Mouse (Mus musculus) forebrain, embryonic 14.5 days (tissue): Measurements from ENCODE around the gene Cysrt1. TPM values are rescaled to one million over a fixed set of nuclear protein-coding genes. Genes with fewer than 3 reads are reported as not detected.
A peak's percentile ranks its signal among the peaks of the same experiment; 100 is the strongest.

Experiments
- ATAC-seq: fragments of 200-750 bp; cut with Nextera tagmentation; 2 replicates; pipeline ENCODE4 v1.8.0; 2017; ENCODE audit warnings: mild to moderate bottlenecking, moderate library complexity
- DNase-seq: peaks from one replicate; pipeline ENCODE4 v3.0.0-alpha.2; 2015; ENCODE audit warnings: low spot score
- H3K27ac ChIP-seq: fragments of 300-500 bp; sonication (generic); 2 replicates; pipeline ENCODE4 v1.5.1; 2014; ENCODE audit warnings: low read depth, mild to moderate bottlenecking, control low read depth, low read length, moderate library complexity
- H3K27me3 ChIP-seq: fragments of 300-500 bp; sonication (generic); replicated peaks from 2 replicates; pipeline ENCODE4 v1.6.1; 2014; ENCODE audit warnings: low read length, control low read depth, mixed read lengths; ENCODE audit not compliant: control insufficient read depth, insufficient read depth
- H3K36me3 ChIP-seq: fragments of 300-500 bp; sonication (generic); 2 replicates; pipeline ENCODE4 v1.6.1; 2014; ENCODE audit warnings: low read length, control low read depth; ENCODE audit not compliant: control insufficient read depth, insufficient read depth
- H3K4me1 ChIP-seq: fragments of 300-500 bp; sonication (generic); 2 replicates; pipeline ENCODE4 v1.6.1; 2014; ENCODE audit warnings: antibody characterized with exemption, low read length, control low read depth; ENCODE audit not compliant: control insufficient read depth, insufficient read depth
- H3K4me2 ChIP-seq: fragments of 300-500 bp; sonication (generic); 2 replicates; pipeline ENCODE4 v1.6.1; 2014; ENCODE audit warnings: mild to moderate bottlenecking, control low read depth, low read length
- H3K4me3 ChIP-seq: fragments of 300-500 bp; sonication (generic); 2 replicates; pipeline ENCODE4 v1.5.1; 2014; ENCODE audit warnings: low read depth, low read length, control low read depth
- H3K9ac ChIP-seq: fragments of 300-500 bp; sonication (generic); 2 replicates; pipeline ENCODE4 v1.6.1; 2014; ENCODE audit warnings: mild to moderate bottlenecking, low read length, control low read depth, moderate library complexity
- H3K9me3 ChIP-seq: fragments of 300-500 bp; sonication (generic); replicated peaks from 2 replicates; pipeline ENCODE4 v1.6.1; 2016; ENCODE audit warnings: low read length, control low read depth, mixed read lengths; ENCODE audit not compliant: control insufficient read depth
- WGBS: fragments of 180-500 bp; shearing (Covaris S2); extraction: QIAGEN DNeasy Blood & Tissue Kit; methylation state at CpG from one replicate; pipeline ENCODE4 v1.1.7; 2014; 5-methylcytosine and 5-hydroxymethylcytosine counted together
- polyA plus RNA-seq: library from polyadenylated mRNA; unstranded; fragments of >200 nt; fragmentation: Nextera tagmentation; extraction: Ambion mirVana; gene quantifications from 2 replicates; pipeline ENCODE4 v1.2.1, GENCODE M21; 2014

Gene Cysrt1
- polyA plus RNA-seq, 1 experiment from 2014 or later: not detected

- Histone ChIP-seq H3K9ac (no peak within 1 kb of the TSS), H3K27me3 (peaks cover 26% of the 10 kb centered on the region), H3K4me1 (no peaks in the 10 kb centered on the region), H3K9me3 (no peaks in the 10 kb centered on the region), H3K4me2 (no peak within 1 kb of the TSS), H3K4me3 (no peak within 1 kb of the TSS), H3K27ac (no peak within 1 kb of the TSS), H3K36me3 (peaks cover 33% of the 10 kb centered on the region)
- 11% methylated on average over 8 of the region's 8 CpGs for WGBS
- ATAC-seq: no peak
- no peak for DNase-seq
Measured at GRCm38 (mm10) chr2:25196172-25196954, 45.9 kb downstream of the Cysrt1 start, which contains the start of gene Tor4a. Gene Tor4a, minus strand, starts transcription at chr2:25196886.

- Histone ChIP-seq H3K4me2 (no peak overlapping the region), H3K4me1 (no peaks in the 10 kb centered on the region), H3K4me3 (no peak overlapping the region), H3K9ac (no peak overlapping the region), H3K36me3 (peaks cover 25% of the 10 kb centered on the region), H3K27ac (no peak overlapping the region), H3K27me3 (peaks cover 26% of the 10 kb centered on the region), H3K9me3 (no peaks in the 10 kb centered on the region)
- DNase-seq (no peak), ATAC-seq (no peak)
- 25% methylated on average over 55 of the region's 55 CpGs for whole genome bisulfite sequencing
Measured at GRCm38 (mm10) chr2:25195211-25196156, 46.8 kb downstream of the Cysrt1 start.

GRCm38 (mm10) chr2:25194486-25195171 lies 47.6 kb downstream of the Cysrt1 start:
- Histone ChIP-seq H3K9me3 (no peaks in the 10 kb centered on the region), H3K36me3 (peaks cover 16% of the 10 kb centered on the region), H3K4me3 (no peak overlapping the region), H3K27me3 (peaks cover 26% of the 10 kb centered on the region), H3K4me2 (no peak overlapping the region), H3K27ac (no peak overlapping the region), H3K9ac (no peak overlapping the region), H3K4me1 (no peaks in the 10 kb centered on the region)
- ATAC-seq: no peak
- 88% methylated on average over 17 of the region's 17 CpGs for WGBS
- no peak for DNase-seq

GRCm38 (mm10) chr2:25194006-25194405 lies 48.2 kb downstream of the Cysrt1 start:
- DNase-seq (no peak), ATAC-seq (no peak)
- Histone ChIP-seq H3K27ac (no peak overlapping the region), H3K4me1 (no peaks in the 10 kb centered on the region), H3K36me3 (peaks cover 10% of the 10 kb centered on the region; the same call in 1 of the 2 replicates), H3K9ac (no peak overlapping the region), H3K27me3 (peaks cover 26% of the 10 kb centered on the region), H3K9me3 (no peaks in the 10 kb centered on the region), H3K4me2 (no peak overlapping the region), H3K4me3 (no peak overlapping the region)
- WGBS: 73% methylated on average over 5 of the region's 5 CpGs

GRCm38 (mm10) chr2:25193330-25193770 lies 48.9 kb downstream of the Cysrt1 start:
- Histone ChIP-seq H3K9me3 (no peaks in the 10 kb centered on the region), H3K9ac (no peak overlapping the region), H3K27me3 (peaks cover 26% of the 10 kb centered on the region), H3K4me2 (no peak overlapping the region), H3K27ac (no peak overlapping the region), H3K4me1 (no peaks in the 10 kb centered on the region), H3K4me3 (no peak overlapping the region), H3K36me3 (peaks cover 5% of the 10 kb centered on the region; the same call in 1 of the 2 replicates)
- peak; percentile 92 for DNase-seq
- peak; percentile 82 for ATAC-seq
- 3% methylated on average over 6 of the region's 6 CpGs for WGBS

Other genes with a start within 250 kb of the Cysrt1 start
- gene Nsmf, start 188.1 kb downstream of the Cysrt1 start, polyA plus RNA-seq: 96.1 and 123 TPM in 2 replicates
- gene Entpd8, start 162.1 kb downstream of the Cysrt1 start, polyA plus RNA-seq: not detected in 2 replicates
- not detected in 2 replicates for gene Noxa1, start 147.3 kb downstream of the Cysrt1 start, polyA plus RNA-seq
- gene Nrarp, start 61.7 kb downstream of the Cysrt1 start, polyA plus RNA-seq: 18.6 and 22.1 TPM in 2 replicates
- 0.97 and 1.9 TPM in 2 replicates for gene Tor4a, start 45.6 kb downstream of the Cysrt1 start, polyA plus RNA-seq
- gene Nelfb, start 31.0 kb downstream of the Cysrt1 start, polyA plus RNA-seq: 68.8 and 73.5 TPM in 2 replicates
- gene Stpg3, start 27.8 kb downstream of the Cysrt1 start, polyA plus RNA-seq: not detected in 2 replicates
- gene Fam166a, start 23.7 kb downstream of the Cysrt1 start, polyA plus RNA-seq: 1.1 TPM in 1 of 2 replicates, not detected in the other
- 392 and 409 TPM in 2 replicates for gene Tubb4b, start 17.8 kb downstream of the Cysrt1 start, polyA plus RNA-seq
- gene Slc34a3, start 8.1 kb downstream of the Cysrt1 start, polyA plus RNA-seq: 0.10 TPM in 1 of 2 replicates, not detected in the other
- not detected in 2 replicates for gene Rnf224, start 5.7 kb downstream of the Cysrt1 start, polyA plus RNA-seq
- gene Rnf208, start 197 bp downstream of the Cysrt1 start, polyA plus RNA-seq: 67.4 and 98.5 TPM in 2 replicates
- 4.7 and 6.0 TPM in 2 replicates for gene AL732309.1, start 4.4 kb upstream of the Cysrt1 start, polyA plus RNA-seq
- gene Tmem203, start 13.0 kb upstream of the Cysrt1 start, polyA plus RNA-seq: 14.7 and 17.4 TPM in 2 replicates
- gene Tprn, start 20.2 kb upstream of the Cysrt1 start, polyA plus RNA-seq: 6.6 and 9.9 TPM in 2 replicates
- 258 and 281 TPM in 2 replicates for gene Ssna1, start 30.0 kb upstream of the Cysrt1 start, polyA plus RNA-seq
- gene Anapc2, start 30.0 kb upstream of the Cysrt1 start, polyA plus RNA-seq: 105 and 123 TPM in 2 replicates
- gene Tmem210, start 45.7 kb upstream of the Cysrt1 start, polyA plus RNA-seq: not detected in 2 replicates
- 0.25 TPM in 1 of 2 replicates, not detected in the other for gene Lrrc26, start 47.5 kb upstream of the Cysrt1 start, polyA plus RNA-seq
- gene Grin1, start 76.7 kb upstream of the Cysrt1 start, polyA plus RNA-seq: 17.0 and 21.1 TPM in 2 replicates
- 69.5 and 87.7 TPM in 2 replicates for gene Man1b1, start 89.9 kb upstream of the Cysrt1 start, polyA plus RNA-seq
- 21.3 and 21.4 TPM in 2 replicates for gene Dpp7, start 113.9 kb upstream of the Cysrt1 start, polyA plus RNA-seq
- 5.8 and 7.8 TPM in 2 replicates for gene Uap1l1, start 123.2 kb upstream of the Cysrt1 start, polyA plus RNA-seq
- 27.8 and 28.9 TPM in 2 replicates for gene Sapcd2, start 129.9 kb upstream of the Cysrt1 start, polyA plus RNA-seq
- gene Entpd2, start 153.4 kb upstream of the Cysrt1 start, polyA plus RNA-seq: 1.9 and 2.5 TPM in 2 replicates
- 263 and 331 TPM in 2 replicates for gene Npdc1, start 156.9 kb upstream of the Cysrt1 start, polyA plus RNA-seq
- 0.21 TPM in 1 of 2 replicates, not detected in the other for gene Fut7, start 180.8 kb upstream of the Cysrt1 start, polyA plus RNA-seq
- 6.7 and 11.9 TPM in 2 replicates for gene Abca2, start 186.3 kb upstream of the Cysrt1 start, polyA plus RNA-seq
- 1.1 and 2.2 TPM in 2 replicates for gene Clic3, start 214.4 kb upstream of the Cysrt1 start, polyA plus RNA-seq
- gene Paxx, start 218.6 kb upstream of the Cysrt1 start, polyA plus RNA-seq: 93.2 and 101 TPM in 2 replicates
- gene Ptgds, start 227.6 kb upstream of the Cysrt1 start, polyA plus RNA-seq: 170 and 301 TPM in 2 replicates